Mouse (Mus musculus): Measurements from ENCODE around the gene Ldlrad1. TPM values are rescaled to one million over a fixed set of nuclear protein-coding genes. Genes with fewer than 3 reads are reported as not detected.

Ldlrad1 gene
- total and polyA plus RNA-seq, 2 experiments from 2014 or later = not detected

GRCm38 (mm10) chr4:107211465-107211864 is 2.5 kb downstream of the Ldlrad1 start:
- 44% methylated on average over 4 of the region's 4 CpGs for WGBS
- no peak overlapping the region for H3K9ac ChIP-seq (replicated peaks; ENCODE audit: low read depth, low read length)
- H3K36me3 ChIP-seq (replicated peaks; ENCODE audit: control insufficient read depth, insufficient read depth, low read length) = 0 out of 2 replicates have a peak, but pooled peaks cover 12% of the 10 kb centered on the region
- no peak for TF ChIP-seq CTCF (IDR thresholded peaks at IDR 0.05; ENCODE audit: low read depth)
- TF ChIP-seq EP300 (IDR thresholded peaks at IDR 0.05; ENCODE audit: low read depth) = no peak
- no peak overlapping the region for H3K4me2 ChIP-seq (ENCODE audit: low read depth, low read length)
- no peaks in the 10 kb centered on the region for H3K4me1 ChIP-seq (ENCODE audit: control insufficient read depth, insufficient read depth)
- H3K27me3 ChIP-seq (ENCODE audit: control insufficient read depth, insufficient read depth, low read length) = peaks cover 67% of the 10 kb centered on the region
- H3K9me3 ChIP-seq (replicated peaks; ENCODE audit: control insufficient read depth, low read length) = no peaks in the 10 kb centered on the region
- H3K27ac ChIP-seq (ENCODE audit: low read depth) = no peak overlapping the region
- no peak overlapping the region for H3K4me3 ChIP-seq (ENCODE audit: low read depth, low read length)
- peak; percentile 40; the same call in 1 of the 2 replicates for ATAC-seq (ENCODE audit: insufficient read depth, low read depth)
- no peak for DNase-seq (ENCODE audit: low spot score)

- WGBS = 79% methylated on average over 5 of the region's 5 CpGs
- DNase-seq (ENCODE audit: low spot score) (no peak), ATAC-seq (ENCODE audit: insufficient read depth, low read depth) (no peak)
- Histone ChIP-seq H3K27me3 (ENCODE audit: control insufficient read depth, insufficient read depth, low read length) (peaks cover 69% of the 10 kb centered on the region), H3K4me2 (ENCODE audit: low read depth, low read length) (no peak overlapping the region), H3K9ac (replicated peaks; ENCODE audit: low read depth, low read length) (no peak overlapping the region), H3K27ac (ENCODE audit: low read depth) (no peak overlapping the region), H3K4me3 (ENCODE audit: low read depth, low read length) (no peak overlapping the region), H3K4me1 (ENCODE audit: control insufficient read depth, insufficient read depth) (no peaks in the 10 kb centered on the region), H3K36me3 (replicated peaks; ENCODE audit: control insufficient read depth, insufficient read depth, low read length) (0 out of 2 replicates have a peak, but pooled peaks cover 7% of the 10 kb centered on the region), H3K9me3 (replicated peaks; ENCODE audit: control insufficient read depth, low read length) (no peaks in the 10 kb centered on the region)
- TF ChIP-seq EP300 (IDR thresholded peaks at IDR 0.05; ENCODE audit: low read depth) (no peak), CTCF (IDR thresholded peaks at IDR 0.05; ENCODE audit: low read depth) (no peak)
Observed at GRCm38 (mm10) chr4:107211936-107212335, 3.0 kb downstream of the Ldlrad1 start.

- ATAC-seq (ENCODE audit: insufficient read depth, low read depth) (no peak), DNase-seq (ENCODE audit: low spot score) (no peak)
- no peak overlapping the region for H3K4me3 ChIP-seq (ENCODE audit: low read depth, low read length)
- H3K27me3 ChIP-seq (ENCODE audit: control insufficient read depth, insufficient read depth, low read length) = peaks cover 70% of the 10 kb centered on the region
- H3K27ac ChIP-seq (ENCODE audit: low read depth) = no peak overlapping the region
- no peaks in the 10 kb centered on the region for H3K4me1 ChIP-seq (ENCODE audit: control insufficient read depth, insufficient read depth)
- no peaks in the 10 kb centered on the region for H3K9me3 ChIP-seq (replicated peaks; ENCODE audit: control insufficient read depth, low read length)
- WGBS = 67% methylated on average over 12 of the region's 12 CpGs
- no peaks in the 10 kb centered on the region for H3K36me3 ChIP-seq (replicated peaks; ENCODE audit: control insufficient read depth, insufficient read depth, low read length)
- H3K4me2 ChIP-seq (ENCODE audit: low read depth, low read length) = no peak overlapping the region
- no peak overlapping the region for H3K9ac ChIP-seq (replicated peaks; ENCODE audit: low read depth, low read length)
- TF ChIP-seq EP300 (IDR thresholded peaks at IDR 0.05; ENCODE audit: low read depth) (no peak), CTCF (IDR thresholded peaks at IDR 0.05; ENCODE audit: low read depth) (no peak)
Observed at GRCm38 (mm10) chr4:107213279-107214011, 4.5 kb downstream of the Ldlrad1 start.

- Histone ChIP-seq H3K9me3 (replicated peaks; ENCODE audit: control insufficient read depth, low read length) (no peaks in the 10 kb centered on the region), H3K9ac (replicated peaks; ENCODE audit: low read depth, low read length) (no peak overlapping the region), H3K36me3 (replicated peaks; ENCODE audit: control insufficient read depth, insufficient read depth, low read length) (no peaks in the 10 kb centered on the region), H3K27ac (ENCODE audit: low read depth) (no peak overlapping the region), H3K4me3 (ENCODE audit: low read depth, low read length) (no peak overlapping the region), H3K27me3 (ENCODE audit: control insufficient read depth, insufficient read depth, low read length) (peaks cover 63% of the 10 kb centered on the region), H3K4me2 (ENCODE audit: low read depth, low read length) (no peak overlapping the region), H3K4me1 (ENCODE audit: control insufficient read depth, insufficient read depth) (no peaks in the 10 kb centered on the region)
- WGBS = 57% methylated on average over 9 of the region's 9 CpGs
- TF ChIP-seq CTCF (IDR thresholded peaks at IDR 0.05; ENCODE audit: low read depth) (no peak), EP300 (IDR thresholded peaks at IDR 0.05; ENCODE audit: low read depth) (no peak)
- no peak for ATAC-seq (ENCODE audit: insufficient read depth, low read depth)
- no peak for DNase-seq (ENCODE audit: low spot score)
Observed at GRCm38 (mm10) chr4:107217574-107217973, 8.6 kb downstream of the Ldlrad1 start.

- Histone ChIP-seq H3K4me1 (ENCODE audit: control insufficient read depth, insufficient read depth) (no peaks in the 10 kb centered on the region), H3K4me2 (ENCODE audit: low read depth, low read length) (no peak overlapping the region), H3K9me3 (replicated peaks; ENCODE audit: control insufficient read depth, low read length) (no peaks in the 10 kb centered on the region), H3K4me3 (ENCODE audit: low read depth, low read length) (no peak overlapping the region), H3K9ac (replicated peaks; ENCODE audit: low read depth, low read length) (no peak overlapping the region), H3K36me3 (replicated peaks; ENCODE audit: control insufficient read depth, insufficient read depth, low read length) (no peaks in the 10 kb centered on the region), H3K27me3 (ENCODE audit: control insufficient read depth, insufficient read depth, low read length) (peaks cover 28% of the 10 kb centered on the region), H3K27ac (ENCODE audit: low read depth) (no peak overlapping the region)
- DNase-seq (ENCODE audit: low spot score) = no peak
- no peak for ATAC-seq (ENCODE audit: insufficient read depth, low read depth)
- TF ChIP-seq EP300 (IDR thresholded peaks at IDR 0.05; ENCODE audit: low read depth) (no peak), CTCF (IDR thresholded peaks at IDR 0.05; ENCODE audit: low read depth) (no peak)
- 74% methylated on average over 5 of the region's 5 CpGs for WGBS
Observed at GRCm38 (mm10) chr4:107221524-107221923, 12.5 kb downstream of the Ldlrad1 start.
